Mouse (Mus musculus) thymus, adult 18-20 months (tissue): ENCODE data around the gene Vars.

Experiments
- DNase-seq, 2 experiments: peaks; one replicate each; pipeline ENCODE4 v3.0.0; 2022; ENCODE audit warnings: mixed read lengths in 2 of 2

The Vars gene

DNA sequence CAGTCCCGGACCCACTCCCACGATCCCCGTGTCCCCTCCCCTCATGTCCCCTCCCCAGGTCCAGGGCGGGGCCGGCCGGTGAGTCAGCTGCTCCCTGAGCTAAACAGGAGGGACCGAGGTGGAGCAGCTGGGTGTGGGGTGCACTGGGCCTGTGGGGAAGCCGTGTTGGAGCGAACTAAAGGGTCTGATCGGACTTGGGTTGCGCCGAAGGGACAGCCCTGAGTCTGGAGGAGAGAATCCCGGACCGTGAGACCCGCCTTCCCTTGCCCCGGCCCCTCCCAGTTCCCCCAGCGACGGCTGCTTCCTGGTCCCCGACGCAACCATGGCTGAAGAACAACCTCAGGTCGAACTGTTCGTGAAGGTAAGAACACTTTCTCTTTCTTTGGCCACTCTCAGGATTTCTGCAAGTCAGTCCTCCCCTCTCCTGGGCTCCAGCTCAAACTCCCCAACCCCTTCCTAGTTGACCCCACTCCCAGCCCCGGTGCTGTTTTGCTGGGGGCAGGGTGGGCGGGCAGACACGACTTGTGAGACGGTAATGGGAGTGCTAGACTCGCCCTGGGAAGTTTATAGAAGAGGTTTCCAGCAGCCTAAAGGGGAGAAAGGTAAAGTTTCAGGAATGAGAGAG, 49.5 kb downstream of the Vars start:
- peak; percentile 75 to 80 for DNase-seq

GRCm38 (mm10) chr17:35051156-35052086, 50.6 kb downstream of the Vars start:
- peak; percentile 61 to 81 for DNase-seq

- DNase-seq = no peak
These were observed 51.5 kb downstream of the Vars start for GRCm38 (mm10) chr17:35052271-35052798.

DNA sequence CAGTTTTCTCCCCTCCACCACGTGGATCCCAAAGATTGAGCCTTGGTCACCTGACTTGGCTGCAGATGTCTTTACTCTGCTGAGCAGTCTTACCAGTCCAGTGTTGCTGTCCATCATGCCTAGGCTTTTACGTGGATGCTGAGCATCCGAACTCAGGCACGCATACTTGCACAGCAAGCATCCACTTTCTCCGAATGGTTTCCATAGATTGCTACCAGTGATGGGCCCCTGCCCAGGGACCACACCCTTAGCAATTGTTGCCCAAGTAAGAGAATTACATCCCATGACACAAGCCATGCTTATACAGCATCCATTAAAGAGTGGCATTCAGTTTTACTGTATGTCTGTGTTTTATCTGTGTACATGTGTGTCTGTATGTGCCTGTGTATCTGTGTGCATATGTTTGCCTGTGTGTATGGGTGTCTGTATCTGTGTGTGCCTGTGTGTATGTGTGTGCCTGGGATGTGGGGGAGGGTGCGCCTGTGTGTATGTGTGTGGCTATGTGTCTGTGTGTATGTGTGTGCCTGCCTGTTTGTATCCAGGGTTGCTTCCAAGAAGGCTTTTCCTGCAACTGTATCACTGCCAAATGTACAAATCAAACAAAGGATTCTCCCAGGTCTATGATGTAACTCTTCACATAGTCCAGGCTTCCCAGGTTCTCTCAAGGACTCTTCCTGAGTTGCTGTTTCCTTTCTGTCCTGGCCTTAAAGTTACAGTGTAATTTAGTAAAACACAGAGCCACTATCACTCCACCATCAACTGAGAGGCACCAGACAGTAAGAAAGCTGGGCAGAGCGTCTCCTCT, 55.1 kb downstream of the Vars start:
- DNase-seq = no peak

- DNase-seq = no peak
These were observed 56.3 kb downstream of the Vars start for GRCm38 (mm10) chr17:35057090-35057489.

GRCm38 (mm10) chr17:35058316-35058715, 57.5 kb downstream of the Vars start:
- DNase-seq = no peak

DNA sequence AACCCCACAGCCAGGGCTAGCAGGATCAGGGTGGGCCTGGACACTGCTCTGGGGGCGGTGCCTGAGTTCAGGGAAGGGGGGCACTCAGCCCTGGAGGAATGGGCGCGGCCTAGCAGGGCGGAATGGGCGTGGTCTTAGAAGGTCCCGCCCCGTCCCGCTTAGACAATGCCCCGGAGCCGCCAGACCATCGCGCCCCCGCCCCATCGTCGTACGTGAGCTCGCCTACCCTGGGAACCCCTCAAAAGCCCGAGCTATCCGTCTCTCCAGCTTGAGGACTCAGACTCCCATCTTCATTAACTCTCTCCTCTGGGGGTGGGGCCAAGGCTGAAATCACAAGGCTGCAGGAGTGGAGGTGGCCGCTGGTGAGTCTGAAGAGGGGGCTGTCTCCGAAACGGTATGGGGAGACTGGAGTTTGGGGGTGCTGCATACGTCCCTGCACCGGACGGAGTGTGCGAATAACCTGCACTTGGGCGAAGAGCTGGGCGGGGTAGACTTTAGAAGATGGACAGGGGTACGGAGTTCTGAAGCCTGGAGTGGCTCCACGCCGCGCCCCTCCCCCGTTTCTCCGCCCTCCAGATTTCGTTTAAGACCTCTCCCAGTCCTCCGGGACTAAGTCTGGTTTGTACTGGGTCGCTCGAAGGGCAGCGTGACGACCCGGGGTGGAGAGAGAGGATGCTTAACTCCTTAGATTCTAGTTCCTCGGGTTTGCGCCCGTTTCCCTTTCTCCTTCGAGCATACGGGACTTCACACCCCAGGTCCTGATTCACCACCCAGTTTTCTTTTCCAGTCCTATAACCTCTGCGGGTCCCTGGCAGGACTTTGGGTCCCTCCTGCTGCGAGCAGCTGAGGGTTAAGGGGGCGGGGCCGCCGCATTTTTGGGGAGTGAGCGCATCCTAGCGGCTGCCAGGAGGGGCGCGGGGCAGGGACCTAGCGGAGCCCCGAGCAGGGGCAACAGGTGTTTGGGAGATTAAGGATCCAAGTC, 58.4 kb downstream of the Vars start, which contains the start of gene Ddah2:
Gene Ddah2, plus strand, starts transcription at position 125 of the 982 bp plus-strand sequence.
- DNase-seq = peak; percentile 77 to 81

DNA sequence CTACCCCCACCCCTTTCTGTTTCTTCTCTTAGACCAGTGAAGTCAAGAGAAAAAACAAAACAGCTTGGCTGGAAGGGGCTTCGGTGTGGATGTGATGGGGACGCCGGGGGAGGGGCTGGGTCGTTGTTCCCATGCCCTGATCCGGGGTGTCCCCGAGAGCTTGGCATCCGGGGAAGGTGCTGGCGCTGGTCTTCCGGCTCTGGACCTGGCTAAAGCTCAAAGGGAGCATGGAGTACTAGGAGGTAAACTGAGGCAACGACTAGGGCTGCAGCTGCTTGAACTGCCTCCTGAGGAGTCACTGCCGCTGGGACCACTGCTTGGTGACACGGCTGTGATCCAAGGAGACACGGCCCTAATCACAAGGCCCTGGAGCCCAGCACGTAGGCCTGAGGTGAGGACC, 59.3 kb downstream of the Vars start:
- peak in 1 of 2 experiments; percentile 25 for DNase-seq

GRCm38 (mm10) chr17:35060737-35061297, 60.0 kb downstream of the Vars start:
- DNase-seq = no peak

- no peak for DNase-seq
These were observed 60.5 kb downstream of the Vars start for GRCm38 (mm10) chr17:35061299-35061698.

GRCm38 (mm10) chr17:35063466-35063865, 62.7 kb downstream of the Vars start:
- no peak for DNase-seq

- no peak for DNase-seq
These were observed 63.6 kb downstream of the Vars start for GRCm38 (mm10) chr17:35064378-35064877.

- DNase-seq = no peak
These were observed 64.5 kb downstream of the Vars start, which contains the start of gene Ly6g6c for GRCm38 (mm10) chr17:35064951-35065947. Gene Ly6g6c (plus strand): TSS chr17:35065388.
